Mouse (Mus musculus): ENCODE data around the gene Txk.

GRCm38 (mm10) chr5:72783123-72783522 lies 30.5 kb upstream of the Txk start:
- TF ChIP-seq POLR2A (IDR thresholded peaks at IDR 0.05; ENCODE audit: low read depth, low read length), result no peak
- no peak for TF ChIP-seq CTCF (IDR thresholded peaks at IDR 0.05; ENCODE audit: borderline replicate concordance, insufficient read depth, low read length)

Data from embryonic fibroblast, embryonic 13.5 days (primary cell).